Mouse (Mus musculus) cerebellum, adult 2 months (tissue): ENCODE measurements at regions not wholly inside any gene's neighbourhood (a gene's known extent, or its start where the extent isn't known, plus 50 kb on each side); places are given as distances from the start of the nearest gene placed in this dataset.

ENCODE experiments used
- CTCF ChIP-seq: fragments of 200-500 bp; IDR thresholded peaks from 2 replicates; pipeline ENCODE4 v1.5.1; 2011; ENCODE audit warnings: low read depth, mild to moderate bottlenecking, control low read depth, low read length, moderate library complexity, borderline replicate concordance; ENCODE audit not compliant: insufficient read depth
- POLR2A ChIP-seq: fragments of 200-500 bp; IDR thresholded peaks from 2 replicates; pipeline ENCODE4 v1.6.1; 2011; ENCODE audit warnings: low read length, control low read depth, borderline replicate concordance; ENCODE audit not compliant: insufficient read depth

GRCm38 (mm10) chr3:33308212-33308611 lies 165.2 kb upstream of the Pex5l start:
- TF ChIP-seq CTCF, result no peak
- TF ChIP-seq POLR2A, result no peak
